Mouse (Mus musculus) bone marrow macrophage, adult 2 months (primary cell): Measurements from ENCODE around the gene Pou2f1.

ENCODE experiments used
- CTCF ChIP-seq: IDR thresholded peaks from 2 replicates; pipeline ENCODE4 v1.5.1; 2012; ENCODE audit warnings: low read depth, mild to moderate bottlenecking, low read length, moderate library complexity
- POLR2A ChIP-seq: IDR thresholded peaks from 2 replicates; pipeline ENCODE4 v1.6.1; 2012; ENCODE audit warnings: mild to moderate bottlenecking, low read depth, low read length, borderline replicate concordance

- TF ChIP-seq CTCF = no peak
- no peak for TF ChIP-seq POLR2A
Measured at GRCm38 (mm10) chr1:165833910-165834632, 168.4 kb downstream of the Pou2f1 start.
